Mouse (Mus musculus) myocyte (in vitro differentiated cells): Measurements from ENCODE around the gene Zswim5.

Source experiments
- POLR2A ChIP-seq: IDR thresholded peaks from one replicate; pipeline ENCODE4 v1.6.1; 2011; ENCODE audit warnings: low read depth, mild to moderate bottlenecking, control low read depth, moderate library complexity; ENCODE audit not compliant: insufficient read length
- TCF12 ChIP-seq: IDR thresholded peaks from one replicate; pipeline ENCODE4 v1.6.1; 2011; ENCODE audit warnings: mild to moderate bottlenecking, control low read depth; ENCODE audit not compliant: poor library complexity, insufficient read depth, severe bottlenecking
- USF1 ChIP-seq: IDR thresholded peaks from one replicate; pipeline ENCODE4 v1.6.1; 2011; ENCODE audit warnings: low read depth, mild to moderate bottlenecking, control low read depth, moderate library complexity

DNA sequence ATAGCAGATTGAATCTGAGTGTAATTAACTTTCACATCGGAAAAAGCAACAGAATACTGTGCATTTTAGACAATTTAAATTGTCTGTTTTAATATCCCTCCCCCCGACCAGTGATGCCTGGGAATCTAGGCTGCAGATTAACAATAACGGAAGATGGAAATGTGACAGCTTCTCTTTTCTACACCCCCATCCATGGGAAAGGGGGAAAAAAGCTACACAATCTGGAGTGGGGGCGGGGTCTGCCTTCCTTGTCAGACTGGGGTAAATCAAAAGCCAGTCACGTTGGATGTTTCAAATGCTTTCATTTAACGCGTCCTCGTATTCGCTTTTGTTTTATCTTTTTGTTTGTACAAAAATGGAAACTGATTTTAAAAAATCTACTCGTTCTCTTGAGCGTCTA, 1.3 kb downstream of the Zswim5 start:
- TF ChIP-seq USF1 (no peak), POLR2A (no peak), TCF12 (no peak)
